Mouse (Mus musculus): ENCODE results near the gene 1700129C05Rik. TPM values are rescaled to one million over a fixed set of nuclear protein-coding genes. Genes with fewer than 3 reads are reported as not detected.
A peak's percentile ranks its signal among the peaks of the same experiment; 100 is the strongest.

Gene 1700129C05Rik
- polyA plus RNA-seq, 1 experiment, result not detected

DNA sequence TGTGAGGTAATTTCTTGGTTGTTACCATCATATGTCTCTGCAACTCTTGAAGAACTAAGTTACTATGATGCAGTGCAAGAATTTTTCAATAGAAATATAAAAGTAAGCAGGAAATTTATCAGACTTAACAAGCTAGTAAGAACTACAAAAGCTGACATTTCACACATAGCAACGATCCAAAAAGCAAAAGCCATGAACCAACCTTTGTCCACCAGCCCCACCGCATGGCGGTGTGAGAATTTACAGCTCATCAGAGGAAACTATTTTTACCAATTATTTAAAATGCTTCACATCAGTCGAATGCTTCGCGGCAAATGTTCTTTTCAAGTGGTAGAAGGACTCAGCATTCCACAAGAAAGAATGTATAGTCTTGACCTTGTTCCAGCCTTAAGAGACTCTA, 58.3 kb downstream of the 1700129C05Rik start:
- Histone ChIP-seq H3K4me1 (ENCODE audit: control insufficient read depth, insufficient read depth, low read length) (no peaks in the 10 kb centered on the region), H3K4me3 (replicated peaks; ENCODE audit: extremely low read depth, low read depth, low read length) (no peak overlapping the region)
- 23% methylated on average over 6 of the region's 6 CpGs for WGBS
- DNase-seq, result peak; percentile 3
- TF ChIP-seq CTCF (IDR thresholded peaks at IDR 0.05; ENCODE audit: insufficient read depth, low read length), result peak; percentile 60
- no peak for TF ChIP-seq POLR2A (IDR thresholded peaks at IDR 0.05; ENCODE audit: borderline replicate concordance, extremely low read depth, low read depth, low read length)

Other genes starting within 250 kb of the 1700129C05Rik start
- gene Gm5142, start 35.9 kb upstream of the 1700129C05Rik start, polyA plus RNA-seq (2012; rRNA removed), result not detected in 2 replicates
- 10.2 and 11.7 TPM in 2 replicates for gene Rcbtb1, start 58.3 kb upstream of the 1700129C05Rik start, polyA plus RNA-seq (2012; rRNA removed)
- not detected in 2 replicates for gene Gm6904, start 117.3 kb upstream of the 1700129C05Rik start, polyA plus RNA-seq (2012; rRNA removed)
- gene Phf11a, start 154.6 kb upstream of the 1700129C05Rik start, polyA plus RNA-seq (2012; rRNA removed), result 0.80 and 0.96 TPM in 2 replicates
- 1.2 and 1.6 TPM in 2 replicates for gene Phf11b, start 198.5 kb upstream of the 1700129C05Rik start, polyA plus RNA-seq (2012; rRNA removed)
- gene Phf11d, start 222.6 kb upstream of the 1700129C05Rik start, polyA plus RNA-seq (2012; rRNA removed), result 11.5 and 17.3 TPM in 2 replicates